Mouse (Mus musculus) neural tube, embryonic 13.5 days (tissue): ENCODE results near the gene Dph2. TPM values are rescaled to one million over a fixed set of nuclear protein-coding genes. Genes with fewer than 3 reads are reported as not detected.

ENCODE experiments used
- ATAC-seq: fragments of 200-750 bp; cut with Nextera tagmentation; 2 replicates; pipeline ENCODE4 v1.8.0; 2017; ENCODE audit warnings: low read depth, mild to moderate bottlenecking, moderate TSS enrichment, moderate library complexity
- H3K27ac ChIP-seq: fragments of 300-500 bp; sonication (generic); replicated peaks from 2 replicates; pipeline ENCODE4 v1.5.1; 2015; ENCODE audit warnings: moderate library complexity, mild to moderate bottlenecking, inconsistent platforms
- H3K27me3 ChIP-seq: fragments of 300-500 bp; sonication (generic); 2 replicates; pipeline ENCODE4 v1.6.1; 2015; ENCODE audit warnings: mild to moderate bottlenecking, inconsistent platforms
- H3K36me3 ChIP-seq: fragments of 300-500 bp; sonication (generic); 2 replicates; pipeline ENCODE4 v1.6.1; 2015; ENCODE audit warnings: mild to moderate bottlenecking, inconsistent platforms
- H3K4me1 ChIP-seq: fragments of 300-500 bp; sonication (generic); replicated peaks from 2 replicates; pipeline ENCODE4 v1.6.1; 2015; ENCODE audit warnings: inconsistent platforms
- H3K4me2 ChIP-seq: fragments of 300-500 bp; sonication (generic); 2 replicates; pipeline ENCODE4 v1.6.1; 2015; ENCODE audit warnings: inconsistent platforms, mild to moderate bottlenecking, moderate library complexity
- H3K4me3 ChIP-seq: fragments of 300-500 bp; sonication (generic); 2 replicates; pipeline ENCODE4 v1.5.1; 2015; ENCODE audit warnings: mild to moderate bottlenecking, inconsistent platforms
- H3K9ac ChIP-seq: fragments of 300-500 bp; sonication (generic); 2 replicates; pipeline ENCODE4 v1.6.1; 2015; ENCODE audit warnings: moderate library complexity, mild to moderate bottlenecking, inconsistent platforms
- H3K9me3 ChIP-seq: fragments of 300-500 bp; sonication (generic); 2 replicates; pipeline ENCODE4 v1.6.1; 2016; ENCODE audit warnings: inconsistent platforms
- WGBS: fragments of 180-500 bp; shearing (Covaris S2); methylation state at CpG from one replicate; pipeline ENCODE4 v1.1.7; 2015; 5-methylcytosine and 5-hydroxymethylcytosine counted together
- polyA plus RNA-seq: library from polyadenylated mRNA; unstranded; fragments of >200 nt; fragmentation: Nextera tagmentation; extraction: Ambion mirVana; gene quantifications from 2 replicates; pipeline ENCODE4 v1.2.1, GENCODE M21; 2015

Gene Dph2
- polyA plus RNA-seq, 1 experiment from 2014 or later = 21.3 TPM

GRCm38 (mm10) chr4:117847011-117847410, 44.8 kb downstream of the Dph2 start:
- 0 out of 2 replicates have a peak overlapping the region, but pooled peaks have one; percentile 25 for H3K27ac ChIP-seq

GRCm38 (mm10) chr4:117846261-117846660, 45.6 kb downstream of the Dph2 start:
- Histone ChIP-seq H3K4me3 (no peak overlapping the region), H3K4me1 (peaks cover 33% of the 10 kb centered on the region), H3K36me3 (no peaks in the 10 kb centered on the region), H3K27me3 (no peaks in the 10 kb centered on the region), H3K4me2 (no peak overlapping the region), H3K9ac (no peak overlapping the region), H3K9me3 (no peaks in the 10 kb centered on the region), H3K27ac (no peak overlapping the region)
- ATAC-seq = no peak
- 95% methylated on average over 4 of the region's 4 CpGs for WGBS

More at GRCm38 (mm10) chr4:117847011-117847410, 44.8 kb downstream of the Dph2 start:
- Histone ChIP-seq H3K27me3 (no peaks in the 10 kb centered on the region), H3K36me3 (no peaks in the 10 kb centered on the region), H3K4me1 (peaks cover 33% of the 10 kb centered on the region), H3K4me3 (no peak overlapping the region), H3K9ac (no peak overlapping the region), H3K4me2 (no peak overlapping the region), H3K9me3 (no peaks in the 10 kb centered on the region)
- ATAC-seq = no peak
- WGBS = 8% methylated on average over 2 of the region's 2 CpGs

- H3K27ac ChIP-seq = no peak overlapping the region
- no peak overlapping the region for H3K4me3 ChIP-seq
- no peak overlapping the region for H3K4me2 ChIP-seq
- H3K36me3 ChIP-seq = no peaks in the 10 kb centered on the region
- H3K9ac ChIP-seq = no peak overlapping the region
- no peaks in the 10 kb centered on the region for H3K9me3 ChIP-seq
- ATAC-seq = no peak
- H3K4me1 ChIP-seq = peaks cover 25% of the 10 kb centered on the region
- H3K27me3 ChIP-seq = no peaks in the 10 kb centered on the region
- WGBS = 47% methylated on average over 11 of the region's 11 CpGs
Measured at GRCm38 (mm10) chr4:117845316-117845715, 46.5 kb downstream of the Dph2 start.

- H3K4me3 ChIP-seq = no peak overlapping the region
- H3K27me3 ChIP-seq = no peaks in the 10 kb centered on the region
- peaks cover 16% of the 10 kb centered on the region for H3K4me1 ChIP-seq
- no peak overlapping the region for H3K9ac ChIP-seq
- H3K4me2 ChIP-seq = no peak overlapping the region
- no peak for ATAC-seq
- WGBS = 88% methylated on average over 5 of the region's 5 CpGs
- H3K36me3 ChIP-seq = no peaks in the 10 kb centered on the region
- no peaks in the 10 kb centered on the region for H3K9me3 ChIP-seq
- H3K27ac ChIP-seq = no peak overlapping the region
Measured at GRCm38 (mm10) chr4:117844467-117844866, 47.4 kb downstream of the Dph2 start.

GRCm38 (mm10) chr4:117843101-117843500, 48.7 kb downstream of the Dph2 start:
- no peak for ATAC-seq
- no peak overlapping the region for H3K4me2 ChIP-seq
- no peak overlapping the region for H3K27ac ChIP-seq
- no peak overlapping the region for H3K4me3 ChIP-seq
- H3K36me3 ChIP-seq = no peaks in the 10 kb centered on the region
- H3K9me3 ChIP-seq = no peaks in the 10 kb centered on the region
- 91% methylated on average over 5 of the region's 5 CpGs for WGBS
- H3K27me3 ChIP-seq = no peaks in the 10 kb centered on the region
- H3K4me1 ChIP-seq = peaks cover 9% of the 10 kb centered on the region; the same call in 1 of the 2 replicates
- H3K9ac ChIP-seq = no peak overlapping the region

- Histone ChIP-seq H3K4me3 (no peak overlapping the region), H3K9me3 (no peaks in the 10 kb centered on the region), H3K4me1 (no peaks in the 10 kb centered on the region), H3K4me2 (no peak overlapping the region), H3K36me3 (no peaks in the 10 kb centered on the region), H3K27me3 (no peaks in the 10 kb centered on the region), H3K27ac (no peak overlapping the region), H3K9ac (no peak overlapping the region)
- WGBS = 61% methylated on average over 3 of the region's 3 CpGs
- no peak for ATAC-seq
Measured at GRCm38 (mm10) chr4:117841566-117841965, 50.3 kb downstream of the Dph2 start.

- Histone ChIP-seq H3K9ac (no peak overlapping the region), H3K36me3 (no peaks in the 10 kb centered on the region), H3K4me2 (no peak overlapping the region), H3K4me3 (no peak overlapping the region), H3K4me1 (no peaks in the 10 kb centered on the region), H3K9me3 (no peaks in the 10 kb centered on the region), H3K27ac (no peak overlapping the region), H3K27me3 (no peaks in the 10 kb centered on the region)
- 92% methylated on average over 5 of the region's 5 CpGs for WGBS
- no peak for ATAC-seq
Measured at GRCm38 (mm10) chr4:117840821-117841220, 51.0 kb downstream of the Dph2 start.

GRCm38 (mm10) chr4:117839366-117839765, 52.5 kb downstream of the Dph2 start:
- ATAC-seq = no peak
- H3K36me3 ChIP-seq = no peaks in the 10 kb centered on the region
- H3K9ac ChIP-seq = no peak overlapping the region
- WGBS = 70% methylated on average over 6 of the region's 6 CpGs
- no peak overlapping the region for H3K4me3 ChIP-seq
- 0 out of 2 replicates have a peak, but pooled peaks cover under 1% of the 10 kb centered on the region for H3K27me3 ChIP-seq
- H3K27ac ChIP-seq = no peak overlapping the region
- no peaks in the 10 kb centered on the region for H3K9me3 ChIP-seq
- no peak overlapping the region for H3K4me2 ChIP-seq
- H3K4me1 ChIP-seq = peaks cover 6% of the 10 kb centered on the region

Other genes starting within 250 kb of the Dph2 start
- gene Dmap1, start 209.8 kb downstream of the Dph2 start, polyA plus RNA-seq = 67.3 and 70.8 TPM in 2 replicates
- not detected in 2 replicates for gene Gm12845, start 167.6 kb downstream of the Dph2 start, polyA plus RNA-seq
- not detected in 2 replicates for gene Klf17, start 126.4 kb downstream of the Dph2 start, polyA plus RNA-seq
- gene Slc6a9, start 57.5 kb downstream of the Dph2 start, polyA plus RNA-seq = 29.1 and 31.1 TPM in 2 replicates
- 1.7 and 2.5 TPM in 2 replicates for gene Ccdc24, start 19.5 kb downstream of the Dph2 start, polyA plus RNA-seq
- 43.7 and 45.5 TPM in 2 replicates for gene B4galt2, start 8.5 kb downstream of the Dph2 start, polyA plus RNA-seq
- 442 and 475 TPM in 2 replicates for gene Atp6v0b, start 4.7 kb downstream of the Dph2 start, polyA plus RNA-seq
- 64.9 and 65.3 TPM in 2 replicates for gene Ipo13, start 23.0 kb upstream of the Dph2 start, polyA plus RNA-seq
- gene Artn, start 37.7 kb upstream of the Dph2 start, polyA plus RNA-seq = 1.0 and 1.5 TPM in 2 replicates
- 10.9 and 12.2 TPM in 2 replicates for gene St3gal3, start 242.9 kb upstream of the Dph2 start, polyA plus RNA-seq